Mouse (Mus musculus): ENCODE data around the gene Disc1.

Disc1 gene

GRCm38 (mm10) chr8:125053505-125054435 lies at the start of gene Disc1:
Gene Disc1, plus strand, starts transcription at chr8:125054195.
- DNase-seq (ENCODE audit: low read depth) = peak; percentile 32

GRCm38 (mm10) chr8:125012695-125013627 lies 41.0 kb upstream of the Disc1 start, which contains the start of gene Tsnax:
Gene Tsnax, plus strand, starts transcription at chr8:125012997.
- peak; percentile 86 for DNase-seq (ENCODE audit: low read depth)

- no peak for DNase-seq (ENCODE audit: low read depth)
Measured at GRCm38 (mm10) chr8:125024085-125024484, 29.9 kb upstream of the Disc1 start.

- no peak for DNase-seq (ENCODE audit: low read depth)
Measured at GRCm38 (mm10) chr8:125027211-125027610, 26.8 kb upstream of the Disc1 start.

GRCm38 (mm10) chr8:125028841-125029240 lies 25.2 kb upstream of the Disc1 start:
- no peak for DNase-seq (ENCODE audit: low read depth)

GRCm38 (mm10) chr8:125031276-125031675 lies 22.7 kb upstream of the Disc1 start:
- DNase-seq (ENCODE audit: low read depth) = no peak

GRCm38 (mm10) chr8:125034669-125035068 lies 19.3 kb upstream of the Disc1 start:
- DNase-seq (ENCODE audit: low read depth) = peak; percentile 52

GRCm38 (mm10) chr8:125037081-125037480 lies 16.9 kb upstream of the Disc1 start:
- no peak for DNase-seq (ENCODE audit: low read depth)

- no peak for DNase-seq (ENCODE audit: low read depth)
Measured at GRCm38 (mm10) chr8:125038731-125039130, 15.3 kb upstream of the Disc1 start.

- no peak for DNase-seq (ENCODE audit: low read depth)
Measured at GRCm38 (mm10) chr8:125040587-125041375, 13.2 kb upstream of the Disc1 start.

- DNase-seq (ENCODE audit: low read depth) = no peak
Measured at GRCm38 (mm10) chr8:125041496-125041895, 12.5 kb upstream of the Disc1 start.

- no peak for DNase-seq (ENCODE audit: low read depth)
Measured at GRCm38 (mm10) chr8:125043394-125043793, 10.6 kb upstream of the Disc1 start.

GRCm38 (mm10) chr8:125043935-125044334 lies 10.1 kb upstream of the Disc1 start:
- DNase-seq (ENCODE audit: low read depth) = no peak

- DNase-seq (ENCODE audit: low read depth) = no peak
Measured at GRCm38 (mm10) chr8:125045760-125046159, 8.2 kb upstream of the Disc1 start.

GRCm38 (mm10) chr8:125049051-125049750 lies 4.8 kb upstream of the Disc1 start:
- DNase-seq (ENCODE audit: low read depth) = no peak

GRCm38 (mm10) chr8:125049826-125050225 lies 4.2 kb upstream of the Disc1 start:
- no peak for DNase-seq (ENCODE audit: low read depth)

GRCm38 (mm10) chr8:125052026-125052425 lies 2.0 kb upstream of the Disc1 start:
- DNase-seq (ENCODE audit: low read depth) = peak; percentile 65

- no peak for DNase-seq (ENCODE audit: low read depth)
Measured at GRCm38 (mm10) chr8:125054436-125054810, 428 bp downstream of the Disc1 start.

GRCm38 (mm10) chr8:125060904-125061303 lies 6.9 kb downstream of the Disc1 start:
- DNase-seq (ENCODE audit: low read depth) = no peak

- DNase-seq (ENCODE audit: low read depth) = no peak
Measured at GRCm38 (mm10) chr8:125065596-125065995, 11.6 kb downstream of the Disc1 start.

Measured in 416B (cell line).